Mouse (Mus musculus): ENCODE data around the gene Scgb1a1. TPM values are rescaled to one million over a fixed set of nuclear protein-coding genes. Genes with fewer than 3 reads are reported as not detected.
"Not testable (repeated sequence)": the region's sequence is repeated elsewhere in the genome, so short reads cannot be mapped to it uniquely, and the experiment has no call there.

Gene Scgb1a1
- not detected in 2 replicates for polyA plus RNA-seq (2016; fragmentation: Nextera tagmentation; extraction: Ambion mirVana)

DNA sequence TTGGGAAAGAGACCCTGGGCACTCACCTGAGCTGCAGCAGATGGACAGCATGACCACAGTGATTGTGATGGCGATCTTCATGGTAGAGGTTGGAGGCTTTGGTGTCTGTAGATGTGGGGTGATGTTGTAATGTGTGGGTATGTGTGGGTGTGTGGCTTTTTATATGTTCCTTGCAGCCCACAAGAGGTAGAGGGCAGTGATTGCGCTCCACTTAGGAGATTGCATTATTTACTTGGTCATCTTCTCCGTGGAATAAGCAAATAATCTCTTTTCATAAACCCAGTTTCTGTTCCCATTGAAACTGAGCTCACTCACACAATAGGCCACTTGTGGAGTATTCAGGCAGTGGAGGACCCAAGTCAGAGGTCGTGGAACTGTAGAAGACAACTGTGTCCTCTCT is at the start of gene Scgb1a1:
Scgb1a1 (minus strand) TSS at position 138 of the 400 bp plus-strand sequence.
- no peaks in the 10 kb centered on the region for H3K9me3 ChIP-seq
- H3K36me3 ChIP-seq (replicated peaks), result no peaks in the 10 kb centered on the region
- peaks cover 3% of the 10 kb centered on the region; the same call in 1 of the 2 replicates for H3K4me1 ChIP-seq
- H3K4me3 ChIP-seq, result no peak within 1 kb of the TSS
- DNase-seq (ENCODE audit: low spot score), result no peak
- no peak within 1 kb of the TSS for H3K27ac ChIP-seq (replicated peaks)
- H3K27me3 ChIP-seq (replicated peaks; ENCODE audit: low read depth, poor library complexity, severe bottlenecking), result no peaks in the 10 kb centered on the region
- WGBS, result 80% methylated on average over 4 of the region's 4 CpGs

DNA sequence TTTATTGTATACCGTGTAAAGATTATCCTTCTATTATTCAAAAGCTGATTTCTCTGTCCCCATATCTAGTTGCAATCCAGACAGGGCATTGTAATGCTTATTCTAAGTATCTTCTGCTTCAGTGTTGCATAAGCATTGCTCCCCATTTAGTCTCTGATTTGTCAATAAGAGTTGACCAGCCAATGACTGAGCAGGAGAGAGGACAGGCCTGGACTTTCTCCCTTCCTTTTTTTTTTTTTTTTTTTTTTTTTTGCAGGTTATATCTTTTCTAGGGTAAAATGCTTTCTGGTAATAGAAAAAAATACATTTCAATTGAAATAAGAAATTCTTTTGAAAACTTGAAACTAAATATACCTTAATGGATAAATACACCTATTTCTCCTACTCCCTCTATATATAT is 49.4 kb upstream of the Scgb1a1 start:
- H3K4me3 ChIP-seq, result no peak overlapping the region
- H3K4me1 ChIP-seq, result peaks cover 14% of the 10 kb centered on the region
- H3K9me3 ChIP-seq, result no peaks in the 10 kb centered on the region
- no peak for DNase-seq (ENCODE audit: low spot score)
- H3K36me3 ChIP-seq (replicated peaks), result peaks cover 5% of the 10 kb centered on the region; the same call in 1 of the 2 replicates
- H3K27me3 ChIP-seq (replicated peaks; ENCODE audit: low read depth, poor library complexity, severe bottlenecking), result no peaks in the 10 kb centered on the region
- WGBS, result 96% methylated on average over 1 of the region's 1 CpGs
- no peak overlapping the region for H3K27ac ChIP-seq (replicated peaks)

DNA sequence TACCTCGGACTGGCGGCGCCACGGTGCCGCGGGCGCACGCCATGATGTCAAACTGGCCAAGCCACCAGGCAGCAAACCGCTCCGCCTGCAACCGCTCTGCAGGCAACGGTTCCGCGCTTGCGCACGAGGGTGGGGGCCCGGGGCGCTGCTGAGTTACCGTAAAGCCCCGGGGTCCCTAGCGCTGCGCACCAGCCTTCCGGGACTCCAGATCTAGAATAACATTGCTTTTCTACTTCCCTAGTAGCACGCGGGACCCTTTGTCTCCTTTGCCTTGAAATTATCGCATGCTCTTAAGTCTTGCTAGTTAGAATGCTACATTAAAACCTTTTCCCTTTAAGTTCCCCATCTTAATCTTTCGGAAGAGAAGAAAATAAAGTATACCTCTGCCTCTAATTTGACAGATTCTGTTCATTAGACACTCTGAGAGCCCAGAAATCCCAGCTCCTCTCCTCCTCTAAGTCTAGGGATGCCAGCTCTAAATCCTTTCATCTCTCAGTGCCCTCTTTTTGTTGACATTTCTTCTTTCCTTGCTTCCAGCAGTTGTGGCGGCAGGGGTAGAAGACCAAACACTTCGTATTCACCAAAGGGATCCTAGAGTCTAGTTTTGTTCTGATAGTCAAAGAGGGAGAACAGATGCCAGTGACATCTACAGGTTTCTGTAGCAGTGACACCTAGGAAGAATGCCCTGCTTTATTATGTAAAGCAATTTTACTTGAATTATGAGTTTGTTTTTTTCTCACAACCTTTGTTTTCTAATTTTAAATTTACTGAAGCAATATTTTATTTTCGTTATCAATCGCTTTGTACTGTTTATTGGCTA is 48.0 kb upstream of the Scgb1a1 start, which contains the start of gene Asrgl1:
Asrgl1 (minus strand) TSS at position 125 of the 820 bp plus-strand sequence.
- 11% methylated on average over 31 of the region's 31 CpGs for WGBS

DNA sequence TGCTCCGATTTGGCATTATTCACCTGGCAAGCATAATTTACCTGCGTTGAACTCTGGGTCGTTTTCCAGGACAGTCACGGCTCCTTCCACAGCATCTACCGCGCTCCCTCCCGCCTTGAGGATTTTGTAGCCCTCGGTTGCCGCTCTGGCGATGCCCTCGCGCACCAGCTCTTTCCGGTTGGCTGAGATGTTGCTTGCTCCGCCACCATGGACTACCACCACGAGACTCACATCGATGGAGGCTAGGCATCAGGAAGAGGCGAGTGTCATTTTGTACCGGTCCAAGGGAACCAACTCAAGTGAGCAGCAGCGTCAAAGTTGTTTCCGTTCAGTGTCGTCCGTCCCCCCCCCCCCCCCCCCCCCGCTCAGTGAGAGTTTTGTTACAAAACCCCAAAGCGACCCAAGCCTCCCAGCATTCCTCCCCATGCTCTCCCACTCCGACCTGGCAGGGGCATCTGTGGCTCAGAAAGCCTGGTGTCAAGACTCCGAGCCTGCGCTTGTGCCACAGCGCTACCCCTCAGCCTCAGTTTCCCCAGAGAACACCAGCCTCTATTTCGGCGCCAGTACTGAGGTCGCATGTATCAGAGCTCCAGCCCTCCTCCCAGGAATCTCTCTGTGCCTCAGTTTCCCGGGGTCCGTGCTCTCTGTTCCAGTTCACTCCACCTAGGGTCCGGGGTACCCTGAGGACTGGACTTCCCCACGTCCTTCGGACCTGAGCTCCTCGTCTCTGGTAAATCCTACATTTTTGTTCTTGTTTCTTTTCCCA is 47.2 kb upstream of the Scgb1a1 start:
- Histone ChIP-seq H3K4me3 (peak overlapping the region; percentile 83), H3K27ac (replicated peaks) (peak overlapping the region; percentile 87), H3K4me1 (peaks cover 14% of the 10 kb centered on the region), H3K27me3 (replicated peaks; ENCODE audit: low read depth, poor library complexity, severe bottlenecking) (no peaks in the 10 kb centered on the region), H3K36me3 (replicated peaks) (peaks cover 5% of the 10 kb centered on the region; the same call in 1 of the 2 replicates), H3K9me3 (no peaks in the 10 kb centered on the region)
- WGBS, result 2% methylated on average over 37 of the region's 37 CpGs
- DNase-seq (ENCODE audit: low spot score), result peak; percentile 54

More for the DNA sequence above, 48.0 kb upstream of the Scgb1a1 start, which contains the start of gene Asrgl1:
- Histone ChIP-seq H3K27ac (replicated peaks) (peak within 1 kb of the TSS; percentile 87), H3K36me3 (replicated peaks) (peaks cover 5% of the 10 kb centered on the region; the same call in 1 of the 2 replicates), H3K27me3 (replicated peaks; ENCODE audit: low read depth, poor library complexity, severe bottlenecking) (no peaks in the 10 kb centered on the region), H3K9me3 (no peaks in the 10 kb centered on the region), H3K4me1 (peaks cover 14% of the 10 kb centered on the region), H3K4me3 (peak within 1 kb of the TSS; percentile 83)
- DNase-seq (ENCODE audit: low spot score), result peak; percentile 95

DNA sequence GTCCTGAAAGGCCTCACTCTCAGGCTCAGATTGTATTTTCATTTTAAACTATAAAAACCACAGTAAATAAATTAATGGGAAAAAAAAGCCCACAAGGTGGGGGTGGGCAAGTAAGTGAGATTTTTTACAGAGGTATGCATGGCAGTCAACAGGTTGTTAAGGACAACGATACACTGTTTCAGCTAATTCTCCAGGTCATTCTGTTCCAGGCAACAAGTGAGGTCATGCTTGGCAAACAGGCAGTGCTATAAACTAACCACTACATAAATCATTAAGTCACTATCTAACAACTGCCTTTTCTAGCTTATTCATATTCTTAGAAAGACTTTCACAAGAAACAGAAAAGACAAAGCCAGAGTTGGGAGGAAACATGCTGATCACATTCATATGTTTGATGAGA is 42.2 kb upstream of the Scgb1a1 start:
- whole genome bisulfite sequencing, result 95% methylated on average over 1 of the region's 1 CpGs
- Histone ChIP-seq H3K27me3 (replicated peaks; ENCODE audit: low read depth, poor library complexity, severe bottlenecking) (no peaks in the 10 kb centered on the region), H3K4me3 (no peak overlapping the region), H3K4me1 (peaks cover 14% of the 10 kb centered on the region), H3K27ac (replicated peaks) (no peak overlapping the region), H3K9me3 (peaks cover 3% of the 10 kb centered on the region; the same call in 1 of the 2 replicates), H3K36me3 (replicated peaks) (peaks cover 21% of the 10 kb centered on the region)
- DNase-seq (ENCODE audit: low spot score), result no peak

DNA sequence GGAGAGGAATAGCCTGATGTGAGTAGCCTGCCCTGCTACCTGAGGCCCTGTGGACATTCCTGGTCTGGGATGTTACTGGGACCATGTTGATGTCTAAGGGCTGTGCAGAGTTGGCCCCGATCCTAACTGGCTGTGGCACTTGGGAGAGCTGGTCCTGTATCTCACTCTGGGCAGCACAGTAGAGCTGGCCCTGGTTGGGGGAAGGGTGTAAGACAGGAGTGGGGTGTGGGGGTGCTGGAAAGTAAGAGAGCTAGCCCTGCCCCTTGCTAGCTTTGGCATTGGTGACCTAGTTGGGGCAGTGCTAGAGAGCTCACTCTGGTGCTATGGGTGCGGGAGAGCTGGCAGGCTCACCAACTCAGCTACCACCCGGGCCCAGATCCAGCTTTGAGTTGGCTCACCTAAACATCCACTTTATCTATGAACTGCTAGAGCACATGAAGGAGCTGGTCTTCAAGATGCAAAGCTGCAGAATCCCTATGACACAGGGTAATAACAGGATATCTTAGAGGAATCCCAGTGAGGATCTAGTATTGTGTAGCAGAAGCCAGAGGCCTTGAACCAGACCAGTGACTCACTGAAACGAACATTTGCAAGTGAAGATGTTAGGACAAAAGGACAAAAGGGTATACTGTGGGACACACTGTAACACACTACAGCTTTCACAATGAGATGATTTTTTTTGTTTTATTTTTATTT is 40.9 kb upstream of the Scgb1a1 start:
- H3K4me3 ChIP-seq, result no peak overlapping the region

DNA sequence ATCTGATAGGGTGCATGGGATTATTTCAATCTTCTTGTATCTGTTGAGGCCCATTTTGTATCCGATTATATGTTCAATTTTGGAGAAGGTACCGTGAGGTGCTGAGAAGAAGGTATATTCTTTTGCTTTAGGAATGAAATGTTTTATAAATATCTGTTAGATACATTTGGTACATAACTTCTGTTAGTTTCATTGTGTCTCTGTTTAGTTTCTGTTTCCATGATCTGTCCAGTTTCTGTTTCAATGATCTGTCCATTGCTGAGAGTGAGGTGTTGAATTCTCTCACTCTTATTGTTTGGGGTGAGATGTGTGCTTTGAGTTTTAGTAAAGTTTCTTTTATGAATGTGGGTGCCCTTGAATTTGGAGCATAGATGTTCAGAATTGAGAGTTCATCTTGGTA is 36.2 kb upstream of the Scgb1a1 start:
- H3K4me1 ChIP-seq, H3K9me3 ChIP-seq: not testable (repeated sequence)
- 92% methylated on average over 2 of the region's 2 CpGs for WGBS

More for the DNA sequence above, 40.9 kb upstream of the Scgb1a1 start:
- Histone ChIP-seq H3K36me3 (replicated peaks) (peaks cover 21% of the 10 kb centered on the region), H3K27me3 (replicated peaks; ENCODE audit: low read depth, poor library complexity, severe bottlenecking) (no peaks in the 10 kb centered on the region), H3K4me1 (peaks cover 3% of the 10 kb centered on the region; the same call in 1 of the 2 replicates), H3K9me3 (peaks cover 3% of the 10 kb centered on the region; the same call in 1 of the 2 replicates), H3K27ac (replicated peaks) (no peak overlapping the region)
- no peak for DNase-seq (ENCODE audit: low spot score)
- WGBS, result 94% methylated on average over 4 of the region's 4 CpGs

DNA sequence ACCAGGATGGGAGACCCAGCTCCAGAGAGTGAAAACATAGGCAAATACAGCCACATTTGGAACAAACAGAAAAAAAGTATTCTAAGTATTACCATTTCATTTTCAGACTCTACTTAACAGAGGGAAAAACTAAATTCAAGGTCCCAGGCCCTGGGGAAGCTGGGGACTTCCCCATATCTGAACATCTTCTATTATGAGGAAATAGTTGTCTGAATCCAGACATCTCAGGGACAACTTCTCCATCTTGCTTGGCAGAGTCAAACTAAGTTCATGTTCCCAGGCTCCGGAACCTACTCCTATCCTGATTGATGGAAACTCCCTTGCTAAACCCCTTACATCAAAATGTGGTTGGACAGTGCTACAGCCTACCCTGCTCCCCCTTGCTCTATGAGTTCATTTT is 34.6 kb upstream of the Scgb1a1 start:
- Histone ChIP-seq H3K4me3 (no peak overlapping the region), H3K9me3 (peaks cover 3% of the 10 kb centered on the region; the same call in 1 of the 2 replicates), H3K36me3 (replicated peaks) (peaks cover 11% of the 10 kb centered on the region), H3K27me3 (replicated peaks; ENCODE audit: low read depth, poor library complexity, severe bottlenecking) (no peaks in the 10 kb centered on the region), H3K4me1 (no peaks in the 10 kb centered on the region), H3K27ac (replicated peaks) (no peak overlapping the region)
- 98% methylated on average over 1 of the region's 1 CpGs for WGBS
- no peak for DNase-seq (ENCODE audit: low spot score)

More for the DNA sequence above, 36.2 kb upstream of the Scgb1a1 start:
- peaks cover 16% of the 10 kb centered on the region for H3K36me3 ChIP-seq (replicated peaks)
- H3K27me3 ChIP-seq (replicated peaks; ENCODE audit: low read depth, poor library complexity, severe bottlenecking); H3K4me3 ChIP-seq; DNase-seq (ENCODE audit: low spot score); H3K27ac ChIP-seq (replicated peaks): not testable (repeated sequence)

DNA sequence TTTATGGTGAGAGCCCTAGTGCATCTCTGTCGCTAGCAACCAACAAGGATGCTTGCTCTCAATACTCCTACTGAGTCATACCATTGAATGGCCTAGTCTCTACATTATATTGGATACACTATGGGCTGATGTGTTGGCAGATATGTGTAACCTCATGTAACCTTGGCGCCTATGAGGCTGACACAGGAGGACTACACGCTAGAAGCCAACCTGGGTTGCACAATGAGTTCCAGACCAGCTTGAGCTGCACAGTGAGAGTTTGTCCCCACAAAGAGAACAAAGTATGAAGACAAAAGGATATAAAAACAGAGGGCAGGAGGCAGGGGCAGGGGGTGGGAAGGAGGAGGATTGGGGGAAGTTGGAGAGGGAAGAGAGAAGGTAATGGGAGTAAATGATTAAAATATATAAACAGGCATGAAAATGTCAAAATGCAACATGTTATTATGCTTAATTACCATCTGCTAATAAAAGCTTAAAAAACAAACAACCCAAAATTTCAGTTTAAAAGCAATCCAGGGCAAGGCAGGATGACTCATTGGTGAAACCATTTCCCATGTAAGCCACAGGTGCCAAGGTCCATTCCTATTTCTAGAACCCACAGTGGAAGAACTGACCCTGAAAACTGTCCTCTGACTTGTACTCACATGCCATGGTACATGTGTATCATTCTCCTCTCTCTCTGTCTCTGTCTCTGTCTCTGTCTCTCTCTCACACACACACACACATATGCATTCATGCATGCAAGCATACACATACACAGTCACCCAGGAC is 32.1 kb upstream of the Scgb1a1 start:
- DNase-seq (ENCODE audit: low spot score), result no peak
- Histone ChIP-seq H3K9me3 (no peaks in the 10 kb centered on the region), H3K4me3 (no peak overlapping the region), H3K36me3 (replicated peaks) (peaks cover 14% of the 10 kb centered on the region), H3K4me1 (no peaks in the 10 kb centered on the region), H3K27ac (replicated peaks) (no peak overlapping the region), H3K27me3 (replicated peaks; ENCODE audit: low read depth, poor library complexity, severe bottlenecking) (no peaks in the 10 kb centered on the region)
- 88% methylated on average over 3 of the region's 3 CpGs for WGBS

DNA sequence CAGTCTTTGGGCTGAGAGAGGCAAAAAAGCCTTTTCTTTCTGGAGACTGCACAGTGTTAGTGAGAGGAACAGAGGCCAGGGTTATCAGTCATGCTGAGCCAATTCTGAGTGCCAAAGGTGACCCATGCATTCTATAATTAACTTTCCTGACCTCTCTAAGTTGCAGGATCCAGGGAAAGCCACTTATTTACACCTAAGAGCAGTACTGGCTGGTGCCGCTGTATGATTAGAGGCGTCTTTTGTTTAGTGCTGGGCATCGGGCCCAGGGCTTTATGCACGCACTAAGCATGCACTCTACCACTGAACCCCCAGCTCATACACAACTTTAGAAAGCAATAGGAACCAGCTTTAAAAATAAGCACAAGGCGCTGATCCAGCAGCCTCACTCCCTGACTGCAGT is 29.5 kb upstream of the Scgb1a1 start:
- Histone ChIP-seq H3K27ac (replicated peaks) (no peak overlapping the region), H3K36me3 (replicated peaks) (peaks cover 22% of the 10 kb centered on the region), H3K27me3 (replicated peaks; ENCODE audit: low read depth, poor library complexity, severe bottlenecking) (no peaks in the 10 kb centered on the region), H3K4me1 (no peaks in the 10 kb centered on the region), H3K4me3 (no peak overlapping the region), H3K9me3 (no peaks in the 10 kb centered on the region)
- DNase-seq (ENCODE audit: low spot score), result no peak
- WGBS, result 90% methylated on average over 5 of the region's 5 CpGs

DNA sequence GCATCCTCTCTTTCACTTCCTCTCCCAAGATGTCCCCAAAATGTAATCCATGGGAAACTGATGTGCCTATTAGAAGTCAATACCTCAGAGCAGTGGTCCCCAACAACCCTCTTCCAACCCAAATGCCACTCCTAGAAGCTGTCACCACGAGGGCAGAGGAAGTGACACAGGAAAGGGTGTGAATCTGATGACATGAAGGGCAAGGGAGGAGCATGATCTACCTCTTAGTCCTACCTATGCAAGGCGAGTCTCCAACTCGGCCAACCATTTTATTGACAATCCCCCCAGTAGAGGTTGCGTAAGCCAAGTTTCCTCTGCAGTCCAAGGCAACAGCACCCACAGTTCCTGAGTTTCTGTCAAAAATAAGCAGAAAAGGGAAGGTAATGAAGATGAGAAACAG is 28.5 kb upstream of the Scgb1a1 start:
- peaks cover 22% of the 10 kb centered on the region for H3K36me3 ChIP-seq (replicated peaks)
- H3K4me3 ChIP-seq, result no peak overlapping the region
- no peak for DNase-seq (ENCODE audit: low spot score)
- no peak overlapping the region for H3K27ac ChIP-seq (replicated peaks)
- 85% methylated on average over 4 of the region's 4 CpGs for WGBS
- no peaks in the 10 kb centered on the region for H3K9me3 ChIP-seq
- H3K27me3 ChIP-seq (replicated peaks; ENCODE audit: low read depth, poor library complexity, severe bottlenecking), result no peaks in the 10 kb centered on the region
- H3K4me1 ChIP-seq, result no peaks in the 10 kb centered on the region
